ENCODE assay signal across 9 mouse cellular contexts in the genomic region with DNA sequence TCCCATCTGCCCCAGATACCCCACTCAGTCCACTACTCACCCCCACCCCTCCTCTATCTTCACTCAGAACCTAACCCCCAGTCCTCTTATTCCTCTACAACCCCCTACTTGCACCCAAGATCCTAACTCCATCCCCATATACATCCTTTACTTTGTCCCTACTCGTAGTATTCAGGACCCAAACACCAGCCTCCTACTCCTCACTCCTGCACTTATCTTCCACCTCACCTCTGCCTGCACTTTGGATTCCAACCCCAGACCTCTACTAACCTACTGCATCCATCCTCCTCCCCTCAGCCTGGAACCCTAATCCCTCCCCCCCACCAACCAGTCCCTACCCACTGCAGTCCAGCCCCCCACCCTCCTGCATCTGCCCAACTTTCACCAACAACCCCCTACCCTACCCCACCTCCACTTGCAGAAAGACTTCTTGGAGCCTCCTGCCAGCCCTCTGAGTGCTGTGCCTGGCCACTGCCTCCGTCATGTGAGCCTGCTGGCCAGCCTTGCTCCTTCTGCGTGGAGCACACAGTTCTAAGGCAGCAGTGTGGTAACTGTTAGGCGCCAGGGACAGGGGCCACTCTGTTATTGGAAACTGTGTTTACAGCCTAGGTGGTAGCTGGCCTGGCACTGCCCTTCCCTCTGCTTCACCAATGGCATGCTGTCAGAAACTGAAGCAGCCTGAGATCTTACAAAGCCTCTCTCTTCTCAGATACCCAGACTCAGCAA. TPM values are rescaled to one million over a fixed set of nuclear protein-coding genes. Genes with fewer than 3 reads are reported as not detected.
DNase-seq lines count a peak whose midpoint lies in the region; ATAC-seq and TF ChIP-seq lines count a peak whose summit lies in the region.
"Had no signal": no experiment of that assay in that cellular context is flagged by ENCODE, and none has a peak within 500 bp of the region (broad histone marks: within the 10 kb centered on the region; RNA-seq: fewer than 3 reads in every experiment).

No protein-coding gene starts in this region.

- TF ChIP-seq POLR2A in bone marrow macrophage, adult 2 months (IDR thresholded peaks at IDR 0.05; ENCODE audit: borderline replicate concordance, low read depth, low read length) = no peak

- peaks cover 11% of the 10 kb centered on the region; the same call in 1 of the 2 replicates for H3K4me1 ChIP-seq in embryonic facial prominence, embryonic 15.5 days
- H3K4me1 ChIP-seq in embryonic facial prominence, embryonic 10.5 days = peaks cover 14% of the 10 kb centered on the region
- peaks cover 39% of the 10 kb centered on the region for H3K4me1 ChIP-seq in kidney, embryonic 16.5 days (ENCODE audit: insufficient read depth, low read length)
- peaks cover 81% of the 10 kb centered on the region for H3K4me1 ChIP-seq in bone marrow macrophage, adult 2 months (ENCODE audit: control insufficient read depth, insufficient read depth, low read length)
- peaks cover 75% of the 10 kb centered on the region for H3K4me1 ChIP-seq in liver, embryonic 15.5 days (replicated peaks)

- no peak for ATAC-seq in embryonic facial prominence, embryonic 15.5 days (ENCODE audit: insufficient number of reproducible peaks, low FRiP score, low TSS enrichment, low read depth)
- ATAC-seq in kidney, embryonic 16.5 days (ENCODE audit: low FRiP score, low TSS enrichment) = no peak
- ATAC-seq in liver, embryonic 15.5 days (ENCODE audit: insufficient read depth) = no peak

- no peaks in the 10 kb centered on the region for H3K9me3 ChIP-seq in embryonic facial prominence, embryonic 15.5 days (replicated peaks)
- no peaks in the 10 kb centered on the region for H3K9me3 ChIP-seq in embryonic facial prominence, embryonic 10.5 days
- H3K9me3 ChIP-seq in kidney, embryonic 16.5 days (ENCODE audit: low read length) = no peaks in the 10 kb centered on the region
- no peaks in the 10 kb centered on the region for H3K9me3 ChIP-seq in liver, embryonic 15.5 days (replicated peaks)

- no peak overlapping the region for H3K9ac ChIP-seq in embryonic facial prominence, embryonic 15.5 days
- no peak overlapping the region for H3K9ac ChIP-seq in kidney, embryonic 16.5 days (replicated peaks; ENCODE audit: low read length)
- H3K9ac ChIP-seq in liver, embryonic 15.5 days = no peak overlapping the region

- H3K4me2 ChIP-seq in embryonic facial prominence, embryonic 15.5 days (replicated peaks) = no peak overlapping the region
- no peak overlapping the region for H3K4me2 ChIP-seq in kidney, embryonic 16.5 days (replicated peaks; ENCODE audit: low read depth, low read length)
- H3K4me2 ChIP-seq in liver, embryonic 15.5 days = no peak overlapping the region

- H3K36me3 ChIP-seq in embryonic facial prominence, embryonic 15.5 days = no peaks in the 10 kb centered on the region
- H3K36me3 ChIP-seq in embryonic facial prominence, embryonic 10.5 days (replicated peaks) = peaks cover 6% of the 10 kb centered on the region; the same call in 1 of the 2 replicates
- H3K36me3 ChIP-seq in kidney, embryonic 16.5 days (ENCODE audit: insufficient read depth, low read length) = peaks cover 20% of the 10 kb centered on the region
- no peaks in the 10 kb centered on the region for H3K36me3 ChIP-seq in liver, embryonic 15.5 days (replicated peaks)

- 80% methylated on average over 4 of the region's 4 CpGs for WGBS in embryonic facial prominence, embryonic 15.5 days
- 77% methylated on average over 4 of the region's 4 CpGs for WGBS in embryonic facial prominence, embryonic 10.5 days
- 80% methylated on average over 4 of the region's 4 CpGs for whole genome bisulfite sequencing in kidney, embryonic 16.5 days
- WGBS in liver, embryonic 15.5 days (ENCODE audit: insufficient replicate concordance) = 36% methylated on average over 4 of the region's 4 CpGs

- DNase-seq in embryonic facial prominence, embryonic 10.5 days (ENCODE audit: low spot score) = no peak
- DNase-seq in kidney, postnatal 4 days = no peak
- no peak for DNase-seq in left cerebral cortex, adult 18-20 months (ENCODE audit: low spot score in 2 of 2)
- no peak for DNase-seq in thymus, postnatal 4 days
- DNase-seq: B cell, adult 2 months had no signal

- H3K4me3 ChIP-seq in embryonic facial prominence, embryonic 15.5 days (replicated peaks) = no peak overlapping the region
- no peak overlapping the region for H3K4me3 ChIP-seq in embryonic facial prominence, embryonic 10.5 days
- H3K4me3 ChIP-seq in kidney, embryonic 16.5 days (ENCODE audit: low read length) = no peak overlapping the region
- H3K4me3 ChIP-seq in bone marrow macrophage, adult 2 months (ENCODE audit: insufficient read depth, low read length) = no peak overlapping the region
- H3K4me3 ChIP-seq in liver, embryonic 15.5 days (replicated peaks) = no peak overlapping the region

- H3K27ac ChIP-seq in embryonic facial prominence, embryonic 15.5 days (replicated peaks) = 0 out of 2 replicates have a peak overlapping the region, but pooled peaks have one; percentile 22
- no peak overlapping the region for H3K27ac ChIP-seq in embryonic facial prominence, embryonic 10.5 days (replicated peaks)
- H3K27ac ChIP-seq in kidney, embryonic 16.5 days (ENCODE audit: low read length) = peak overlapping the region; percentile 35; the same call in 1 of the 2 replicates
- peak overlapping the region; percentile 93 for H3K27ac ChIP-seq in bone marrow macrophage, adult 2 months (ENCODE audit: insufficient read depth, low read depth, low read length)
- peak overlapping the region; percentile 35 for H3K27ac ChIP-seq in liver, embryonic 15.5 days (replicated peaks)

- no peaks in the 10 kb centered on the region for H3K27me3 ChIP-seq in embryonic facial prominence, embryonic 15.5 days
- no peaks in the 10 kb centered on the region for H3K27me3 ChIP-seq in embryonic facial prominence, embryonic 10.5 days (replicated peaks; ENCODE audit: low read depth, poor library complexity, severe bottlenecking)
- no peaks in the 10 kb centered on the region for H3K27me3 ChIP-seq in kidney, embryonic 16.5 days (ENCODE audit: insufficient read depth, low read length)
- H3K27me3 ChIP-seq in liver, embryonic 15.5 days = no peaks in the 10 kb centered on the region

- no peak for TF ChIP-seq CTCF in bone marrow macrophage, adult 2 months (IDR thresholded peaks at IDR 0.05; ENCODE audit: low read depth, low read length)

RNA-seq across cellular contexts. Expression of a gene that starts 14.5 kb away (rescaled TPM):
- polyA plus RNA-seq in embryonic facial prominence, embryonic 15.5 days (2015; fragmentation: Nextera tagmentation; extraction: Ambion mirVana) = 73.3 and 75.7 TPM in 2 replicates
- polyA plus RNA-seq in embryonic facial prominence, embryonic 10.5 days (2016; fragmentation: Nextera tagmentation; extraction: Ambion mirVana) = 22.0 and 30.2 TPM in 2 replicates
- polyA plus RNA-seq in kidney, embryonic 16.5 days (2015; fragmentation: Nextera tagmentation; extraction: Ambion mirVana) = 210 and 217 TPM in 2 replicates
- 661 and 687 TPM in 2 replicates for polyA plus RNA-seq in bone marrow macrophage, adult 2 months (2012; ENCODE audit: insufficient read depth, insufficient read length, missing spikeins)
- polyA plus RNA-seq in liver, embryonic 15.5 days (2015; fragmentation: Nextera tagmentation; extraction: Ambion mirVana) = 27.6 and 33.3 TPM in 2 replicates
- 10 to 100 TPM; 32.3 to 34.8 TPM for total RNA-seq in left cerebral cortex, adult 18-20 months (2021)
